Mouse (Mus musculus) ZHBTc4 (cell line): ENCODE data around the gene Ptdss2.

Source experiments
- DNase-seq: peaks from one replicate; pipeline ENCODE4 v3.0.0-alpha.2; 2011; ENCODE audit warnings: low read depth, low spot score

The Ptdss2 gene

GRCm38 (mm10) chr7:141122689-141123516 lies 721 bp downstream of the Ptdss2 start:
- DNase-seq: peak; percentile 100

DNA sequence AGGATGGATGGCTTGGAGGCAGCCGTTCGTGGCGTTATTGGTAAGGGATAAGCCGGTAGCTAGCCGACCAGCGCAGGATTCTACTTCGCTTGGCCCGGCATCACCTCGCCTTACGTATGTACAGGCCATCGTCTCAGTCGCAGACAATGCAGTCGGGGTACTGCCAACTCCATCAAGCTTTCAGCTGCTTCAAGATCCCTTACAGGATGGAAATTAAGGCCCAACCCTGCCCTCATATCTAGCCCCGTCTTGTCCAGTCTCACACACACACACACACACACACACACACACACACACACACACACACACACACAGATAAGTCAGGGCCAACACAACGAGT lies 1.3 kb downstream of the Ptdss2 start:
- no peak for DNase-seq

- peak; percentile 98 for DNase-seq
These were observed 9.0 kb downstream of the Ptdss2 start for GRCm38 (mm10) chr7:141131024-141131820.

- no peak for DNase-seq
These were observed 9.9 kb downstream of the Ptdss2 start for GRCm38 (mm10) chr7:141131904-141132755.

DNA sequence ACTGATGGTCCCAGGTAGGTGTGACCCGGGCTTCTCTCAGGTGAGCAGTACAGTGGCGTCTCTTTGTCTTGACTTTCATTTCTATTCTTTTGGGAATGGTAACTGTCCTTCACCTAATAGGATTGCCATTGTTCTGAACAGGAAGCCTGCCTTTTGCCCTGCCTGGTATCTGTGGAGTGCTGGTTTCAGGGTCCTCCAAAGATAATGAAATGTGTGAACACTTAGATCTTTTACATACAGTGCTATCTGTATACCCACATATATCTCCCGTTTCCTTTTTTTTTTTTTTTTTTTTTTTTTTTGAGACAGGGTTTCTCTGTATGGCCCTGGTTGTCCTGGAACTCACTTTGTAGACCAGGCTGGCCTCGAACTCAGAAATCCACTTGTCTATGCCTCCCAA lies 19.1 kb downstream of the Ptdss2 start:
- DNase-seq: no peak

- peak; percentile 86 for DNase-seq
These were observed 20.9 kb downstream of the Ptdss2 start for GRCm38 (mm10) chr7:141143112-141143511.

GRCm38 (mm10) chr7:141143861-141144260 lies 21.7 kb downstream of the Ptdss2 start:
- DNase-seq: no peak

DNA sequence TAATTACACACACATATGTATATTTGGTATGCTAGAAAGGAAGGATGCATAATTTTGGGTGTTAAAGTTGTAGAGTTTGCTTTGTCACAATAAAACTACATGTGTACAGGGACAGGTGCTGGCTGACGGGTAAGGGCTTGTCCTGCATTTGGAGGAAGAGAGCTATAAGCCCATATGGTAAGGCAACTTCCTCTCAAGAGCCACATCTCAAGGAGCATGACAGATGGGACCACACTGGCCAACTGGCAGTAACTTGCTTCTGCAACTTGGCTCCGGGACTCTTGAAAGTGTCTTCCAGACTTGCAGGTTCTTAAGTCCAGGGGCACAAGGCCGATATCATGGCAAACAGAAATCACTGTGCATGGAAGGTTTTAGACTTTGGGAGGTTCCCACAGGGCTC lies 22.5 kb downstream of the Ptdss2 start:
- no peak for DNase-seq

DNA sequence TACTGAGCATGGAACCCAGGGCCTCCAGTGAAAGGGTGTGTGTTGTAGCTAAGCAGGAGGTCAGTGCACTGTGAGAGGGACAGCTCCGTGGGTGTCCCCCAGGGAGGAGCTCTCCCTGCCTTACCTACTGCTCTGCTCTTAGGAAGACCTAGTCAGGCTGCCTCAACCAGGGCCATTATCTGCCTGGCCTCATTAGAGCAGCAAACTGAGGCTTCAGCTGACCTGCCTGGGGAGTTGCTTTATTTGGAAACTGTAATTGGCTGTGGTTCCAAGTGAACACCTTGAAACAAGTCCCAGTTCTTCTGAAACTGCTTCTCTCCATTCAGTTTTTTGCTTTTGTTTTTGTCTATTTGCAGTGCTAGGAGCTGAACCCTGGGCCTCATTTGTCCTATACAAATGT lies 23.2 kb downstream of the Ptdss2 start:
- DNase-seq: no peak

DNA sequence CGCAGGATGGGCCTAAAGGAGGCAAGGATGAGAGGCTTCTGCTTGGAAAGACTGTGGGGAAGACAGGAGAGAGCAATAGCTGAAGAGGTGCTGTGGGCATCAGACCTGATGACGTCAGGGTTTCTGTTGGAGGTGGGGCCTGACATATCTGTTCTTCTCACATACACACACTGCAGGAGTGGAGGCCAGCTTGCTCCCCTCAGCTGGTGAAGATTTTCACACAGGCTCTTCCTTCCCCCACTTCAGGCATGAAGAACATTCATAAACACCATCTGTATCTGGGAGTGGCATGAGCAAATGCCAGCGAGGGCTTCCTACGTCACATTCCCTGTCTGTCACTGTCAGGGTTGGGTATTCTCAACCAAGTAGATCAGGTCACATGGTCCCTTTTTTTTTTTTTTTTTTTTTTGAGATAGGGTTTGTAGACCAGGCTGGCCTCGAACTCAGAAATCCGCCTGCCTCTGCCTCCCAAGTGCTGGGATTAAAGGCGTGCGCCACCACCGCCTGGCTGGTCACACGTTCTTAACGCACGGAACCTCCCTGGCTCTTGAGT lies 23.9 kb downstream of the Ptdss2 start:
- DNase-seq: no peak

GRCm38 (mm10) chr7:141147044-141147443 lies 24.9 kb downstream of the Ptdss2 start:
- peak; percentile 42 for DNase-seq

GRCm38 (mm10) chr7:141148639-141149038 lies 26.5 kb downstream of the Ptdss2 start:
- DNase-seq: peak; percentile 96

GRCm38 (mm10) chr7:141155362-141155761 lies 33.2 kb downstream of the Ptdss2 start:
- DNase-seq: no peak

DNA sequence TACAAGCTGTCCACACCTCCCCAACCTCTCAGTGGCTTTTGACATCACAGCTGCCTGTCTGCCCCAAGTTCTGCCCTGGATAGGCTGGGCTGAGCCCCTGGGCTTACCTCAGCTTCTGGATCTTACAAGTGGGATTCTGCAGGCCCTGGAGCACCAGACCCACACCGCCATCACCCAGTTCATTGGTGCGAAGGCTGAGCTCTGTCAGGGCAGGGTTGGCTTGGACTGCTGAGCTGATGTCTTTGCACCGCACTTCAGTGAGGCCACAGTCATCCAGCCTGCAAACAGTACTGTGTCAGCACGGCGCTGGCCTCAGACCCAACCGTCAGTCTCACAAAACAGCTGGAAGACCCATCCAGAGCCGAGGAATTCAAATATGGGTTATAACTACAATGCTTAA lies 42.2 kb downstream of the Ptdss2 start:
- DNase-seq: no peak

DNA sequence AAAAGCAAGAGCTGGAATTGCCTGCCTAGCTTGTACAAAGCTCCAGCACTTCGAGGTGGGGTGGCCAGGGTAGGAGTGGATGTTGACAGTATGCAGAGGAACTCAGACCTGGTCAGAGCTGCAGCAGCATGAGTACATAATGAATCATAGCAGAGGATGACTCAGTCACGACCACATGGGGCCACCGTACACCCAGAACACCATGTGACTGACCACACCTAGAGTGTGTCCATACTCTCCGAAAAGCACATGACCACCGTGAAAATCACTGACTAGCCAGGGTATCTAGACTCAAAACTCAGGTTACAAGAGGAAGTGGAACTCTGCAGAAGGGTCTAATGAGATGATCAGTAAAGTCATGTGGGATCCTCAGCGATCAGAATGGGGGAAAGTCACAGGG lies 42.7 kb downstream of the Ptdss2 start:
- no peak for DNase-seq

DNA sequence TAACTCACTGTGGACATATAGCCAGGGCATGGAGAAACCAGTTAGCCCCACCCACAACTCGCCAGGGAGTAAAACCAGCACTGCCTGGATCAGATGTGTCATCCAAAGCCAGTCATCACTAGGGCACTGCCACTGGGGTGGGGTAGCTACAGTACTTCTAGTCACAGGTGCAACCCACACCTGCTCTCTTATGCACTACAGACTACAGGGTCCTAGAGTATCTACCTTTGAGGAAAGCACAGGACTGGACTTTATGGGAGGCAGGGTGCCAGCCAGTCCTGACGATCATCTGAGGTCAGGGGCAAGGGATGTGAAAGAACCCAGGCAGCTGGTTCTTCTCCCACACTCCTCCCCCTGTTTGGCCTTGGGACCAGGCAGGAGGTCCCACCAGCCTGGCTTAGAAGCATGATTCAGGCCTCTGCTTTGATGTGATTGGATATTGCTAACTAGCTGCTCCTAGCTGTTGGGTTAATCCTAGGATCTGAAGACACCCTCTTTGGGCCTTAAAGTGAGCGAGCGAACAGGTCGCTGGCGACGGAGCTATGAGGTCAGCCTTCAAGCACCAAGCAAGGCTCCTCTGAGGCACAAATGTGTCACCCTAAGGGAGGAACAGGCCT lies 45.8 kb downstream of the Ptdss2 start:
- peak; percentile 64 for DNase-seq

GRCm38 (mm10) chr7:141168518-141168953 lies 46.4 kb downstream of the Ptdss2 start:
- peak; percentile 85 for DNase-seq

GRCm38 (mm10) chr7:141169300-141169699 lies 47.1 kb downstream of the Ptdss2 start:
- no peak for DNase-seq

DNA sequence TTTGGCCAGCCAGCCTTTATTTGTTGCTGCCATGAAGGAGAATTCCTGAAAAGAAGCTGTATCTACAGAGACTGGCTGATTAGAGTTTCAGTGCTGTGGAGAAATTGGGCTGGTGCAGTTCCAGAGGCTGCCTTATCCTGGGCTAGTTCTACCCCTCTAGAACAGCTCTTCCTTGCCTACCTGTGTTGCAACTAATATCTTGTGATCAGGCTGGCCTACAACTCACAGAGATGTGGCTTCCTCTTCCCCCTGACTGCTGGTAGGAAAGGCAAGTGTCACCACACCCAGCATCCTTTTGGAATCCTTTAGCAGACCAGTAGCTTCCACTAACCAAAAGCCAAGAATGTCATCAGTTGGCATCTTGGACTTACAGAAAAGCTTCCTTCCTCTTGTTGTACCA lies 47.7 kb downstream of the Ptdss2 start:
- DNase-seq: no peak

- DNase-seq: peak; percentile 96
These were observed 50.2 kb downstream of the Ptdss2 start, which contains the start of gene Rnh1 for GRCm38 (mm10) chr7:141172116-141173006. Rnh1 (minus strand) TSS chr7:141172857.
